Mouse (Mus musculus) left cerebral cortex, postnatal 10 days (tissue): Measurements from ENCODE around the gene Pacs2. TPM values are rescaled to one million over a fixed set of nuclear protein-coding genes. Genes with fewer than 3 reads are reported as not detected.

Experiments used
- DNase-seq, 2 experiments: peaks; one replicate each; pipeline ENCODE4 v3.0.0; 2021 to 2022; ENCODE audit warnings: low spot score in 2 of 2, mixed read lengths in 1 of 2; ENCODE audit errors: extremely low spot score in 1 of 2
- intact Hi-C: fragments of 180-260 bp; cut with DNase I; formaldehyde crosslinking; loops from one replicate; pipeline ENCODE4 v1.15.1; 2025
- total RNA-seq, 2 experiments: library from RNA; stranded (reverse); gene quantifications; 2 replicates each; pipeline ENCODE4 v1.2.3; 2021

Pacs2 gene
- total RNA-seq, 2 experiments from 2014 or later, result 126 to 128 TPM

GRCm38 (mm10) chr12:113032296-113033250 lies 18.3 kb downstream of the Pacs2 start:
- DNase-seq, result no peak
- intact Hi-C loops, result no loop called here

GRCm38 (mm10) chr12:113035093-113035492 lies 20.8 kb downstream of the Pacs2 start:
- no peak for DNase-seq
- intact Hi-C loops, result no loop called here

GRCm38 (mm10) chr12:113036996-113037395 lies 22.7 kb downstream of the Pacs2 start:
- intact Hi-C loops, result no loop called here
- no peak for DNase-seq

GRCm38 (mm10) chr12:113038414-113038813 lies 24.1 kb downstream of the Pacs2 start:
- no peak for DNase-seq
- intact Hi-C loops, result no loop called here

GRCm38 (mm10) chr12:113041481-113042439 lies 27.5 kb downstream of the Pacs2 start:
- intact Hi-C loops, result no loop called here
- peak; percentile 55 to 66 for DNase-seq

- intact Hi-C loops, result no loop called here
Measured at GRCm38 (mm10) chr12:113042543-113042942, 28.2 kb downstream of the Pacs2 start.

GRCm38 (mm10) chr12:113044916-113045677 lies 30.8 kb downstream of the Pacs2 start:
- intact Hi-C loops, result loop anchor here (5.0 kb wide), 1 partner anchor 38 kb away; no protein-coding TSS in a partner anchor
- no peak for DNase-seq

More at GRCm38 (mm10) chr12:113042543-113042942, 28.2 kb downstream of the Pacs2 start:
- no peak for DNase-seq

GRCm38 (mm10) chr12:113046861-113047260 lies 32.6 kb downstream of the Pacs2 start:
- intact Hi-C loops, result loop anchor here (5.0 kb wide), 1 partner anchor 40 kb away; no protein-coding TSS in a partner anchor
- no peak for DNase-seq

- peak in 1 of 2 experiments; percentile 40 for DNase-seq
- intact Hi-C loops, result loop anchor here (5.0 kb wide), 1 partner anchor 41 kb away; no protein-coding TSS in a partner anchor
Measured at GRCm38 (mm10) chr12:113048103-113048502, 33.8 kb downstream of the Pacs2 start.

GRCm38 (mm10) chr12:113049836-113050235 lies 35.5 kb downstream of the Pacs2 start:
- intact Hi-C loops, result loop anchor here (5.0 kb wide), 1 partner anchor 43 kb away; no protein-coding TSS in a partner anchor

GRCm38 (mm10) chr12:113050671-113051070 lies 36.4 kb downstream of the Pacs2 start:
- intact Hi-C loops, result no loop called here
- DNase-seq, result no peak

More at GRCm38 (mm10) chr12:113049836-113050235, 35.5 kb downstream of the Pacs2 start:
- DNase-seq, result no peak

GRCm38 (mm10) chr12:113051628-113052403 lies 37.5 kb downstream of the Pacs2 start:
- intact Hi-C loops, result no loop called here
- no peak for DNase-seq

GRCm38 (mm10) chr12:113056089-113056488 lies 41.8 kb downstream of the Pacs2 start:
- no peak for DNase-seq
- intact Hi-C loops, result no loop called here

GRCm38 (mm10) chr12:113060178-113060577 lies 45.9 kb downstream of the Pacs2 start:
- no peak for DNase-seq
- intact Hi-C loops, result no loop called here

GRCm38 (mm10) chr12:113061606-113062005 lies 47.3 kb downstream of the Pacs2 start:
- intact Hi-C loops, result no loop called here

GRCm38 (mm10) chr12:113062201-113062600 lies 47.9 kb downstream of the Pacs2 start:
- intact Hi-C loops, result no loop called here
- no peak for DNase-seq

More at GRCm38 (mm10) chr12:113061606-113062005, 47.3 kb downstream of the Pacs2 start:
- no peak for DNase-seq

- DNase-seq, result no peak
- intact Hi-C loops, result no loop called here
Measured at GRCm38 (mm10) chr12:113063700-113064099, 49.4 kb downstream of the Pacs2 start.
